Mouse (Mus musculus): ENCODE results near the gene Tbkbp1. TPM values are rescaled to one million over a fixed set of nuclear protein-coding genes. Genes with fewer than 3 reads are reported as not detected.

Tbkbp1 gene
- total RNA-seq, 2 experiments from 2014 or later = 52.4 to 55.8 TPM

- DNase-seq = no peak
- intact Hi-C loops (cut with DNase I) = no loop called here
These were observed 21.0 kb downstream of the Tbkbp1 start for GRCm38 (mm10) chr11:97130318-97130717.

GRCm38 (mm10) chr11:97128956-97129355, 22.3 kb downstream of the Tbkbp1 start:
- DNase-seq = no peak
- intact Hi-C loops (cut with DNase I) = no loop called here

DNA sequence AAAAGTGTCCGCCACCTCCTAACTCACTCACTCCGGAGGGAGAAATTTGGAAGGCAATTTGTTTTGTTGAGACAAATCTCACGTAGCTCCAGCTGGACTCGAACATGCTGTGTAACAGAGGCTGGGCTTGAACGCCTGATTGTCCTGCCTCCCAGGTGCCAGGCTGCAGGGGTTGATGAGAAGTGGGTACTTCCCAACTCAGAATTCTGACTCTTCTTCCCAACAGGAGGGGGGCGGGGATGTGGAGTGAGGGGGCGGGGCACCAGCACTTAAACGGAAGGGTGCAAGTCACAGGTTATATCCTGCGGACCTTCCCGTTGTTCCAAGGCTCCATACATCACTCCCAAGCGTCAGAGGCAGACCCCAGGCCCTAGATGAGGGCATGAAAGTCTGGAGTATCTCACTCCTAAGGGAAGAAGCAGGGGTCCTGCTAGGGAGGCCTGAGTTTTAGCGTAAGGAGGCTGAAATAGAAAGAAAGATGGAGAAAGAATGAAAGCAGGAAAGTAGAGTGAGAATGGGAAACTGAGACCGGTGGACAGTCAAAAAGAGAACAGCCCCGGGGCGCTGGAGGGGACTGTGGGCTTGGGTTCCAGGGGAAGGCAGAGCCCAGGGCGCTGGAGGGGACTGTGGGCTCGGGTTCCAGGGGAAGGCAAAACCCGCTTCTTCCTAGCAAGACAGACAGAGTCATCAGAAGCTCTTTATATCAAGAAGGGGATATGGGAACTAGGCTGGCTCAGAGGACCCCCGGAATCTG, 23.6 kb downstream of the Tbkbp1 start:
- intact Hi-C loops (cut with DNase I) = no loop called here
- no peak for DNase-seq

GRCm38 (mm10) chr11:97126645-97127468, 24.4 kb downstream of the Tbkbp1 start:
- intact Hi-C loops (cut with DNase I) = no loop called here
- no peak for DNase-seq

DNA sequence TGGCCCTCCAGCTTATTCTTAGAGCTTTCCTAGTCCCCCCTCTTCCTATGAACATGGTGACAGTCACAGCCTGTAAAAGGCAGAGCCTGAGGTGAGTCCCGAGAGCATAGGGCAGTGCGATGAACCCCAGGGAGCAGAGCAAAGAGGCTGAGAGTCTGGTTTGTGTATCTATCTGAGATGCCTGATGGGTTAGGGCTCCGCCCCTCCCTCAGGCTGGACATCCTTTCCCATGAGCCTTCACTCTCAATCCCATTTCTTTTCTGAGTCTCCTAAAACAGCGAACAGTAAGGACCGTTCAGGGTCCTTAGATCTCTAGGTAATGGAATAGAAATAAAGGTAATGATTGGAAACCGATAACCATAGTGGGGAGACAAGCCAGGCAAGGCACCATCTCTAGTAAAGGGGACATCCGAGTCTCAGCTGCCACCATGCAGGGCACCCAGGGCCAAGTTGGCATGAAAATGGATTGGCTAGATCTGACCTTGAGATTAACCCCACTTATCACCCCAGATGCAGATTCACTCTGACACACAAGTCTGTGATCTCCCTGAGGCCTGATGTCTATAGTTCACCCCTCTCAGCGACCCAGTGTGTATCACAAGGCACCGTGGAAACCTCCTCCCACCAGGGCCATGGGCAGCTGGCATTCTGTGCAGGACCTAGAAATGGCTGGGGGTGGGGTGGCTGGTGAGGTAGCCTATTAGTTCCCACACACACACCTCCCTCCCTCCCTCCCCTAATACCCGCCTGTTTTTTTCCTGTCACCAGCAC, 26.8 kb downstream of the Tbkbp1 start:
- intact Hi-C loops (cut with DNase I) = no loop called here
- DNase-seq = no peak

GRCm38 (mm10) chr11:97123282-97123890, 27.9 kb downstream of the Tbkbp1 start:
- DNase-seq = no peak
- intact Hi-C loops (cut with DNase I) = no loop called here

DNA sequence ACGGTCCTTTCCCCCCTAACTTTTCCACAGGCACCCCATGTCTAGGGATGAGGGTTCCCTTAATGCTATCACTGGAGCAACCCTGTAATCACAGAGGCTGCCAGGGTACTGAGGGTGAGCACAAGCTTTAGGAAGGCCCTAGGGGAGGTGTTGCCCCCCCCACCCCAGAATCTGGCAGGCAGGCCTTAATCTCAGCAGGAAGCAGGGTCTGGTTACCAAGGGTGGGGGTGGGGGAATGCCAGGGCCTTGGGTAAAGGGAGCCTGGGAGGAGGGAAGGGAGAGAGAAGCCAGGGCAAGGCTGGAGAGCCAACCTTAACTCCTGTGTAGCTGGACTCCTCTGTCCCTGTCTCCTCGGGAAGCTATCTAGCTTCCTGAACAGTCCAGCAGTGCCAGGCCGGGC, 30.7 kb downstream of the Tbkbp1 start:
- intact Hi-C loops (cut with DNase I) = no loop called here
- no peak for DNase-seq

DNA sequence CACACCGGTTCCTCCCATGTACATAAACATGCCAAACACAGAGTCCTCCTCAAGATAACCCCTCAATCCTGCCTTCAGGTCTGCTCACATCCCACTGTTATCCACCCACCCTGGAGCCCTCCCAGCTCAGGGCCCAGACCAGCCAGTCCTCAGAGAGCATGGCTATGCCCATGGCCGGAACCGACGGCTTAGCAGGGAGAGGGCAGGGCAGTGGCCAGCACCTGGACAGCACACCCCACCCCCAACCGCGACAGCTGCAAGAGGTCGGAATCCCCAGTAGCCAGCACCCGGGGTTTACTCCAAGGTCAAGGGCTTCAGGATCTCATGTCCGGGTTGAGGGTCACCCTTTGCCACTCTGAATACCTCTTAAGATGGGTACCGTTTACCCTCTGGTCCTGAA, 31.1 kb downstream of the Tbkbp1 start:
- intact Hi-C loops (cut with DNase I) = no loop called here
- DNase-seq = no peak

DNA sequence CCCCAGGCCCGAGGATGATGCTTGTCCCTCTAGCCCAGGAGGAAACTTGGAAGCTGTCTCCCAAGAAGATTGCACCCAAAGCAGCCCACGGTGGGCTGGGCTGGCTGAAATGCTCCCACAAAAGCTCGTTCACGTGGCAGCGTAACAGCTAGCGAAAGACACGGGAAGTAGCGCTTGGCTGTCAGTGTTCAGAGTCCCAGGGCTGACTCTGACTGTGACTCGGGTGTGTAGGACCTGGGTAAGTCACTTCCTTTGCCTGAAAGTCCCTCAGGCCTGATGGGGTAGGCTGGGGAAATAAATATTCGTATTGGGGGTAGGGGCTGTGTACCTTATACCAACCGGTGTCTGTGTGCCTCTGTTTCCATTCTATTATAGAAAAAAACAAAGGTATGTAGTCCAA, 35.5 kb downstream of the Tbkbp1 start:
- intact Hi-C loops (cut with DNase I) = no loop called here
- no peak for DNase-seq

- no peak for DNase-seq
- intact Hi-C loops (cut with DNase I) = no loop called here
These were observed 36.4 kb downstream of the Tbkbp1 start, which contains the start of gene Tbx21 for GRCm38 (mm10) chr11:97114671-97115601. Gene Tbx21, minus strand, starts transcription at chr11:97115331.

DNA sequence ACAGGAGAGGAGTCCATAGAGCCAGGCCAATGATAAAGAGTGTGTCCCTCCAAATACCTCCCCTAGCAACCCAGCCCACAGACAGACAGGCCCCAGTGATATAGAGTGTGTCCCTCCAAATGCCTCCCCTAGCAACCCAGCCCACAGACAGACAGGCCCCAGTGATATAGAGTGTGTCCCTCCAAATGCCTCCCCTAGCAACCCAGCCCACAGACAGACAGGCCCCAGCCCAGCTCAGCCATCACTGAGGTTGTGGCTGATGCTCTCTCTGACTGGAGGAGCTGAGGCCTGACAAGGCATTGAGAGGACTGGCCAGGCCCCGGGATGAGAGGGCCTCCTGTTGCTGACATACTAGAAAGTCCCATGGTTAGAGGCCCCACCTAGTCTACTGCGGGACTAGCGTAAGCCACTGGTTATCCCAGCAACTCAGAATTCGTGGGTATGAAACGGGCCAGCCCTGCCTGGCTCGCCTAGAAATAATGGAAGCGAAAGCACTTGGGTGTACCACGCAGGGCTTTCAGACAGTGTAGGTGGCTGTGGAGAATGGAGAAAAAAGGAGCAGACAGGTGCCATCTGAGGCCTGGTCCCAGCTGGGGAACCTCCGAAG, 38.7 kb downstream of the Tbkbp1 start:
- intact Hi-C loops (cut with DNase I) = no loop called here

GRCm38 (mm10) chr11:97108976-97109375, 42.3 kb downstream of the Tbkbp1 start:
- intact Hi-C loops (cut with DNase I) = no loop called here
- DNase-seq = no peak

More for the DNA sequence above, 38.7 kb downstream of the Tbkbp1 start:
- DNase-seq = no peak

DNA sequence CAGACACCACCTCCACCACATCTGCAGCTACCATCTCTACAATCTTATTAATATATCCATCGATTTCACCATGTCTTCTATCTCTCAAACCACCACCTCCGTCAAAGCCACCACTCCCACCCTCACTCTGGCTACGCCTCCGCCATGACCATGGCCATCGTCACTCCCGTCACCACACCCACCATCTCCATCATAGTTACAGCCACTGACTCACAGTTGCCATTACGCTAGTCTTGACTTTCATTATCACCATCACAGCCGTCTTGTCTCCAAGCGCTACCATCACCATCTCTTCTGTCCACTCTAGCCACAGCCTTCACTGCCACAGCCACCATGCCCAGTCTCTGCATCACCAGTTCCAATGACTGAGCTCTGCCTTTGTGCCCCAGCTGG, 47.2 kb downstream of the Tbkbp1 start:
- intact Hi-C loops (cut with DNase I) = no loop called here
- DNase-seq = no peak

- no peak for DNase-seq
- intact Hi-C loops (cut with DNase I) = no loop called here
These were observed 47.9 kb downstream of the Tbkbp1 start for GRCm38 (mm10) chr11:97103163-97104090.

GRCm38 (mm10) chr11:97101722-97102121, 49.6 kb downstream of the Tbkbp1 start:
- peak; percentile 84 for DNase-seq
- intact Hi-C loops (cut with DNase I) = no loop called here

DNA sequence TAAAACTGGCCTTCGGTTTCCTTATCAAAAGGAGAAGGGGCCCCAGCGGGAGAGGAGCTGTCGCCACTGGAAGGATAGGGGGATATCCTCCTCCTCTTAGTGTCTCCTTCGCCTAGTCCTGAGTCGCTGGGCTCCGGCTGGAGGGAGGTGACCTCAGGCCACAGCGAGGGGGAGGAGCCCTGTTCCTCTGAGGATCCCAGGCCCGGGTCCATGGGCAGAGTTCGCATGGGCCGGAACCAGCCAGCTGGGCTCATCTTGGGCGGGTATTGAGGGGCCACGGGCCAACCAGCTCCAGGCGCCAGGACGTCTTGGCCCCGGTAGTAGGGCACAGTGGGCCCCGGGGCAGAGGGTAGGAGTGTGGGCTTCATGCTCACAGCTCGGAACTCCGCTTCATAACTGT, 52.5 kb downstream of the Tbkbp1 start:
- intact Hi-C loops (cut with DNase I) = no loop called here
- DNase-seq = no peak

DNA sequence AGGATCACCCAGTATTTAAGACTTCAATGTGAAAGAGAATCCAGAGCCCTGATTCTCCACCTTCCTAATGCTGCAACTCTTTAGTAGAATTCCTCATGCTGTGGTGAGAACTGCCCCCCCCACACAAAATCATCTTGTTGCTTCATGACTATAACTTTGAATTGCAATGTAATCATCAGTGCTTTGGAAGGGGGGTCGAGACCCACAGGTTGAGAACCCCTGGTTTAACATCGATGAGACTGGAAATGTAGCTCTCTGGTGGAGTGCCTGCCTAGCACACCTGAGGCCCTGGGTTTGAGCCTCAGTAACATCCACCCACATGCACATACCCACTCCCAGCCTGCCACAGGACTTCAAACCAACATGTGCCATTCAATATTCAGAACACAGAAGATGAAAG, 56.7 kb downstream of the Tbkbp1 start:
- intact Hi-C loops (cut with DNase I) = no loop called here
- no peak for DNase-seq

GRCm38 (mm10) chr11:97086365-97086764, 64.9 kb downstream of the Tbkbp1 start:
- DNase-seq = no peak
- intact Hi-C loops (cut with DNase I) = no loop called here
